Mouse (Mus musculus): ENCODE data around the gene Kbtbd6. TPM values are rescaled to one million over a fixed set of nuclear protein-coding genes. Genes with fewer than 3 reads are reported as not detected.

Kbtbd6 gene
- 0.39 and 0.46 TPM in 2 replicates for polyA plus RNA-seq (2012; ENCODE audit: low replicate concordance)

DNA sequence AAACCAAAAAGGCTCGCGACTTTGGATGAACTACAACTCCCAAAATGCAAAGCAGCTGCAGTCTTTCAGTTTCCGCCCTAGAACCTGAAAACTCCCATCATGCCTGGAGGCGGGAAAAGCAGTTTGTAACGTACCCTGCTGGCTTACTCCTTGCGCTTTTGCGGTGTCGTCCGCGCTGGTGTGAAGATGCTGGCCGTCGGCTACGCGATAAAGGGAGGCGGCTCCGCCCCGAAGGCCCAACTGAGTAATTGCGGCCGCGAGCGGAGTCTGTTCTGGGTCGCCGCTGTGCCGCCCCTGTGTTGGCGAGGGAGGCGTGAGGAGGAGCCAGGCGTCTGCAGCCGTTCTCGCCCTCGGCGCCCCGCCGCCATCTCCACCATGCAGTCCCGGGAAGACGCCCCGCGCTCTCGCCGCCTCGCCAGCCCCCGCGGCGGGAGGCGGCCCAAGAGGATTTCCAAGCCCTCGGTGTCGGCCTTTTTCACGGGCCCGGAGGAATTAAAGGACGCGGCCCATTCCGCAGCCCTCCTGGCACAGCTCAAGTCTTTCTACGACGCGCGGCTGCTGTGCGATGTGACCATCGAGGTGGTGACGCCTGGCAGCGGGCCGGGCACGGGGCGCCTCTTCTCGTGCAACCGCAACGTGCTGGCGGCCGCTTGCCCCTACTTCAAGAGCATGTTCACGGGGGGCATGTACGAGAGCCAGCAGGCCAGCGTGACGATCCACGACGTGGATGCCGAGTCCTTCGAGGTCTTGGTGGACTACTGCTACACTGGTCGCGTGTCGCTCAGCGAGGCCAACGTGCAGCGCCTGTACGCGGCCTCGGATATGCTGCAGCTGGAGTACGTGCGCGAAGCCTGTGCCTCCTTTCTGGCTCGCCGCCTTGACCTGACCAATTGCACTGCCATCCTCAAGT, at the start of gene Kbtbd6:
Gene Kbtbd6, plus strand, starts transcription at position 155 of the 910 bp plus-strand sequence.

GRCm38 (mm10) chr14:79425979-79426729, 25.5 kb upstream of the Kbtbd6 start, which contains the start of gene Kbtbd7:
Gene Kbtbd7, plus strand, starts transcription at chr14:79426511.

DNA sequence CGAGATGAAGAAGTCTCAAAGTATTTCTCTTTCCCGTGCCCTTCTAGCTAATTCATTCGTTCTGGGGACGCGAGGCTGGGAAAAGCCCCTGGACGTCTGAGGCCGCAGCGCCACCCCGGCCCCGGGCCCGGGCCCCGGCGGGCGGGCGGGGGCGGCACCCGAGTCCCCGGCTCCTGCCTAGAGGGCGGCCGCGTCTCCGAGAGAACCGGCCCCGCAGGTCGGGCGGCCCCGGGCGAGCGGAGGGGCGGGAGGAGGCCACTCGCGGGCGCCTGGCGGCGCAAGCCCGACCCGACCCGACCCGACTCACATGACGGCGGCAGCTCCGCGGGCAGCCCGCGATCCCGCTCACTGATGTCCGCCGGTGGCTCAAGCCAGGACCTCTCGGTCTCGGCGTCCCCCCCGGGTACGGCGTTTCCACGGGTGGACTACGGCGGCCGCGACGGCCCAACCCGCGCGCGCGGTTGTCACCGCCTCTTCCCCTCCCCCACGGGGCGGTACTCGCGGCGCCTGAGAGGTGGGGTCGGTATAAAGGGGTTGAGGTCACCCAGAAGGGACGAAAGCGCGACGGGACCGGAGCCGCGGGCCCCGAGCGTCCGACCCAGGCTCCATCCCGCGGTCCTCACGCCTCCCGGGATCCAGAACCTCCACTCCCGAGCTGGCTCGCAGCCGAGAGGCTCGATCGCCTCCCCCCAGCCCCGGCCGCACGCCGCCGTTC, 29.1 kb downstream of the Kbtbd6 start, which contains the start of gene Elf1:
Gene Elf1, plus strand, starts transcription at position 571 of the 715 bp plus-strand sequence.

DNA sequence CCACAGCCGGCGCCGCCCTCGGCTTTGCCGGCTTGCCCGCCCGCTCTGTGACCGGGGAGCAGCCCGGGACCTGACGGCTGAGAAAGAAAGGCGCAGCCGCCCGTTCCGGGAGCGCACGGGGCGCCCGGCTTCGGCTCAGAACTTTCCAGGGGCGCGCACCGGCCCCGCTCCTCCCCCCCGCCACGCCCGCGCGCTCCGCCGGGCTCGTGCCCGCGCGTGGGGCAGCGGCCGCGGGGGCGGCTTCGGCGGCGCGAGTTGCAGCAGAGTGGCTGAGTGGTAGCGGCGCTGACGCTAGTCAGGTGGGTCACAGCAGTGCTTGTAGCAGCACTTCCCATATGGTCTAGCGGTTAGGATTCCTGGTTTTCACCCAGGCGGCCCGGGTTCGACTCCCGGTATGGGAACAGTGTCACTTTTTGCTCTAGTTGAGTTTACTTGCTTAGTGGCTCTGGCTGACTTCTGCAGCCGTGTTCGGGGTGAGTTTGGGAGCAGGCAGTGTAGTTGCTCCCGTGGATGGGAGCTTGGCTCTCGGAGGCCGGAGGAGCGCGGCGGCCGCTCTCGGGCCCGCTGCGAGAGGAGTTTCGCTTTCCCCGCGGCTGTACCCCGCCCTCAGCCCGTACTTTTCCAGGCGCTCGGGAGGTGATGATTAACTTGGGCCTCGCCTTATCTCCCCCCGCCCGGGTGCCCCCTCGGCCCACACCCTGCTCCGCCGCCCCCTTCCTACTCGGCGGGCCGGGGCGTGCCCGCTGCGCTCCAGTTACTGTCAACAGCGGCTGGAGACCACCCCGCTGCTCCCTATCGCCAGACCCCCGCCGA, 29.9 kb downstream of the Kbtbd6 start, which contains the start of gene Wbp4:
Gene Wbp4, minus strand, starts transcription at position 182 of the 813 bp plus-strand sequence.

Other genes starting within 250 kb of the Kbtbd6 start
- gene Zfp957, start 204.5 kb upstream of the Kbtbd6 start, polyA plus RNA-seq (2012; ENCODE audit: low replicate concordance) = not detected in 2 replicates
- 19.8 and 28.5 TPM in 2 replicates for gene Rgcc, start 150.2 kb upstream of the Kbtbd6 start, polyA plus RNA-seq (2012; ENCODE audit: low replicate concordance)
- gene Naa16, start 61.1 kb upstream of the Kbtbd6 start, polyA plus RNA-seq (2012; ENCODE audit: low replicate concordance) = 22.1 and 26.2 TPM in 2 replicates
- 0.20 and 0.33 TPM in 2 replicates for gene Mtrf1, start 54.1 kb upstream of the Kbtbd6 start, polyA plus RNA-seq (2012; ENCODE audit: low replicate concordance)
- gene Kbtbd7, start 25.3 kb upstream of the Kbtbd6 start, polyA plus RNA-seq (2012; ENCODE audit: low replicate concordance) = 4.7 and 5.5 TPM in 2 replicates
- 12.2 and 13.3 TPM in 2 replicates for gene Elf1, start 29.4 kb downstream of the Kbtbd6 start, polyA plus RNA-seq (2012; ENCODE audit: low replicate concordance)
- 6.9 and 12.2 TPM in 2 replicates for gene Wbp4, start 29.7 kb downstream of the Kbtbd6 start, polyA plus RNA-seq (2012; ENCODE audit: low replicate concordance)
- 0.94 and 2.6 TPM in 2 replicates for gene Sugt1, start 135.9 kb downstream of the Kbtbd6 start, polyA plus RNA-seq (2012; ENCODE audit: low replicate concordance)
- gene Cnmd, start 210.3 kb downstream of the Kbtbd6 start, polyA plus RNA-seq (2012; ENCODE audit: low replicate concordance) = not detected in 2 replicates